Mouse (Mus musculus) urinary bladder, adult 18-20 months (tissue): ENCODE measurements around the gene Kmt2c.

Experiments used
- DNase-seq, 2 experiments: peaks; one replicate each; pipeline ENCODE4 v3.0.0; 2022; ENCODE audit warnings: low spot score in 2 of 2, mixed read lengths in 2 of 2

The Kmt2c gene

DNA sequence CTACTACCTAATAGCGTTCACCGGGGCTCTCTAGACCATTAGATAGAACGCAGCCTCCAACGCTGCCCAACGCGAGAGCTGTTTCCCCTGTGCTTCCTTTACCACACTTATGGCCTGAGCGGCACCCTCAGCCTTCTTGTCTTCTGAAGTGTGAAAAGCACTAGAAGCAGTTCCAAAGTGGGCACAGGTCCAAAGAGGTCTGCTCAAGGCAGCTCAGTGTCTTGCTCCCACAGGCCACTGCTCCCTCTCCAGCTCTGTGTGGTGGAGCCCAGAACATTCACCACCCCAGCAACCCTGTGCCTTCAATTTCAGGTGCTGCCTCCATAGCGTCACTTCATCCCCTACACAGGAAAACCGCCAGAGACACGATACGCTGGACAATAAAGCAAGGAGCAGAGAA lies 115.0 kb downstream of the Kmt2c start:
- DNase-seq: no peak

DNA sequence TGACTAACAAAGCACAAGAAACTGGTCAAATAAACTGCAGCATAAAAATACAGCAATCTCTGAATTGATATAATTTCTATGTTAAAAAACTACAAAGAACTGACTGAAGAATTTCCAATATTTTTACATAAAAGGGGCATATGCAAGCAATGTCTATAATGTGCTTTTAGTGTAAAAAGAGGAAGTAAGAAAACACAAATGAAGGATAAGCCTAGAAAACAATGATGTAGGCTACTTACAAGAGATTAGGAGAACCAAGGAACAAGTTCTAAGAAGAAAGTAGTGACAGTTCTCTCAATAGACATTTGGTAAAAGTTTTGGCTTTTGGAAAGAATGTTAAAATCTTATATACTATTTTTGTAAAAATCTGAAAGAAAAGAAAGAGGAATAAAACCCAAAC lies 119.4 kb downstream of the Kmt2c start:
- DNase-seq: no peak

- DNase-seq: no peak
These were observed 130.2 kb downstream of the Kmt2c start for GRCm38 (mm10) chr5:25368420-25368819.

- no peak for DNase-seq
These were observed 131.5 kb downstream of the Kmt2c start for GRCm38 (mm10) chr5:25367126-25367525.

DNA sequence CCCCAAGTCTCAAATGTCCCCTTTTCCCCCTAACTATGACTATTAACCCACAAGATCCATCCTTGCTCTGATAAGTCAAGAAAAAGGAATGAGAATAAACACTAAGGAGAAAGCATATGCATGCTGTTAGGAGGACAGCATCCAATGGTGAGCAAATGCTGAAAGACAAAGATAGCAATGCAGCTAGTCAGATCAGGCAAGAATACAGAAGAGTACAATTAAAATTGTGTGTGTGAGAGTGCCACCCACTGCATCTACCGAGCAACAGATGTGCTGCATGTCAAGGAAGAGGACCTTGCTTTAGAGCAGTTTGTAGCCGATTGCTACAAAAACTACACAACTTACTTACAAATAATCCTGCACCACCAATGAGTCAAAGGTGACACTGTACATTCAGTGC lies 145.1 kb downstream of the Kmt2c start:
- DNase-seq: no peak

DNA sequence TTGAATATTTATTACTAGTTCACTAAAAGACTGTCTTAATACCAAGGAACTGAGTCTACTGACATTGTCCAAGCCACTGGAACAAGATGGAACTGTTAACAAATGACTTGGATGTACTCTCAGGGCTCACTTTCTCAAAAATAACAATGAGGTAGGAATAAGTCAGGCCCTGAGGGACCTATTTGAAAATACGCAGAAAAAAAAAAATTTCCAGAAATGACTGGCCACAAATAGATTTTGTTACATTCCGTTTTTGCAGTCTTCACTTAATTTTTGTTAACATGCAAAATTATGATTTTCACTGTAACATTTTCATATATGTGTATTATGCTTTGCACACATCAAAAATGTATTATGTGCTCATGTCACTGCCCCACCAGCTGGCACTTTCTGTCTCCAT lies 167.3 kb downstream of the Kmt2c start:
- DNase-seq: no peak

DNA sequence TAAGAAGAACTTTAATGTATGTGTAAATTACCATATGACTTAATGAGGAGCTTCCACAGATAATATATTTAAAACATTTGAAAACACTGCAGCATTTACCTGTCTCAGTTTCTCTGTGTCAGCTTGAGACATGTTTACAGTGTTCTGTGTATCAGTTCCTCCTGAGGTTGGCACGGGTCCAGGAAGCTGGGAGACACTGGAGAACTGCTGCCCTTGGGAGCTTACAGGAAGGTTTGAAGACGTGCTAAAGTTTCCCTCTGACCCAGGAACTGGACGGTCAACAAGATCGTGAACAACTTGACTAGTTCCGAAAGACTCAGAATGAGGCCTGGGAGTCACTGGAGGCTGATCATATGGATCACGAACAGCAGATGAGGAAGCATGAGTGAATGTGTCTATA lies 184.7 kb downstream of the Kmt2c start:
- no peak for DNase-seq

GRCm38 (mm10) chr5:25310226-25310625 lies 188.4 kb downstream of the Kmt2c start:
- DNase-seq: no peak

GRCm38 (mm10) chr5:25296830-25297229 lies 201.8 kb downstream of the Kmt2c start:
- DNase-seq: peak; percentile 14 to 51

DNA sequence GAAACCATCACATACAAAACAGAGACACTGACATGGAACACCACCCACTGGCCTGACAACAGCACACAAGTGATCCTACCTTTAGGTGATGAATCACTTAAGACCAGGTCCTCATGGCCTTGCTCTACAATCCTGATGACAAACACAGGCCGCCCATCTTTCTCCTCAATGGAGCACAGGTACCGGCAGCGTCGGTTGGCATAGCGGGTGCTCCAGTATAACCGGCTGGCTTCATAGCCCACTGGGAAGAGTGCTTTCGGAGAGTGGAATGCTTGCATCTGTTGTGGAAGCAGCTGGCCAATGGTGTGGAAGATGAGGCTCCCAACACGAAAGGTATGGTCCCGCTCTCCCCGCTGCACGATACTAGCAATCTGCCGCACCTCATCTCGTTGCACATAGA lies 214.6 kb downstream of the Kmt2c start:
- DNase-seq: no peak

- DNase-seq: no peak
These were observed 222.2 kb downstream of the Kmt2c start for GRCm38 (mm10) chr5:25276365-25276764.

GRCm38 (mm10) chr5:25275629-25276028 lies 223.0 kb downstream of the Kmt2c start:
- DNase-seq: no peak

- DNase-seq: no peak
These were observed 230.2 kb downstream of the Kmt2c start for GRCm38 (mm10) chr5:25268258-25268888.

GRCm38 (mm10) chr5:25262266-25262665 lies 236.3 kb downstream of the Kmt2c start:
- DNase-seq: no peak

- no peak for DNase-seq
These were observed 237.1 kb downstream of the Kmt2c start for GRCm38 (mm10) chr5:25261452-25261851.

- no peak for DNase-seq
These were observed 241.9 kb downstream of the Kmt2c start for GRCm38 (mm10) chr5:25256686-25257085.

GRCm38 (mm10) chr5:25254491-25254890 lies 244.1 kb downstream of the Kmt2c start:
- no peak for DNase-seq

GRCm38 (mm10) chr5:25252825-25253544 lies 245.6 kb downstream of the Kmt2c start:
- DNase-seq: no peak

- no peak for DNase-seq
These were observed 246.2 kb downstream of the Kmt2c start for GRCm38 (mm10) chr5:25252423-25252822.

DNA sequence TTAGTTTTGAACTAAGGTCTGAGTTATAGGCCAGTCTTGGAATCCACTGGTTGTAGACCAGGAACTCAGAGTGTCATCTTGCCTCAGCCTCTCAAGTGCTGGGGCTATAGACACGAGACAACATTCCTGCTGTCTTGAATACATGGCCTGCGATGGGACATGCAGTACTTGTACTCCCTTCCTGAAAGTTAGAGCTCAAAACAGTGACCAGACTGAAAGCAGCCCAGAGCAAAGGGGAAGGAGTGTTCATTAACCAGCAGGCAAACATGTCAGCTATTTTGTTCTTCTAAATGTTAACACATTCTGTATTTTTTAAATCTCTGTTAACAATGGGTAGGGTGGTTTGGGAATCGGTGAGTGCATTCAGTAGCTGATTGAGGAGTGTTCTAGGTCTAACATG lies 251.5 kb downstream of the Kmt2c start:
- DNase-seq: no peak

- no peak for DNase-seq
These were observed 252.1 kb downstream of the Kmt2c start for GRCm38 (mm10) chr5:25246473-25246865.

DNA sequence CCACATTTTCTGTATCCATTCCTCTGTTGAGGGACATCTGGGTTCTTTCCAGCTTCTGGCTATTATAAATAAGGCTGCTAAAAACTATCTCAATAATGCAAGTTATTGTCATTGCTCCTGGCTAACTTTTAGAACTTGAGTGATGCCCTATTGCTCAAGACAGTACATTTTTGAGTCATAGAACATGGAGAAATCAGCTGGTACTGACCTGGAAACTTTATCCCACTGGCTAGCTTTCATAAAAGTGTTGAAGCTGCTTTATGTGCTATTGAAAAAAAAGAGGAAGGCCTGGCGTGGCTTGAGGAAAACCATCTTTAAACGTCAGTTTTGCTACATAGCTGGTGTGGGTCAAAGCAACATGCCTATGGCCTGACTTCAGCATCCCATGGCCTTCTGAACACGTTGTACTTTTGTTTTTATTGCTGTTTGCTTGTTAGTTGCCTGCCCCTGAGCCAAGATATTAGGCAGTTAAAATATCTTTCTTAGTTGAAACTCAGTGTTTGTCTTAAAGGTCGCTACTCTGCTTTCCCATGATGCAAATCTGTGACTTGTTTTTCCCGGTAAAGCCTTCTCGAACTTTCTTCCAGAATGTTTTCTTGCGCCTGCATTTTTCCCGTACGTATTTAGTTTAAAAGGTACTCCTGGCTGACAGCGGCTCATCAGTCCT lies 252.6 kb downstream of the Kmt2c start:
- DNase-seq: no peak

DNA sequence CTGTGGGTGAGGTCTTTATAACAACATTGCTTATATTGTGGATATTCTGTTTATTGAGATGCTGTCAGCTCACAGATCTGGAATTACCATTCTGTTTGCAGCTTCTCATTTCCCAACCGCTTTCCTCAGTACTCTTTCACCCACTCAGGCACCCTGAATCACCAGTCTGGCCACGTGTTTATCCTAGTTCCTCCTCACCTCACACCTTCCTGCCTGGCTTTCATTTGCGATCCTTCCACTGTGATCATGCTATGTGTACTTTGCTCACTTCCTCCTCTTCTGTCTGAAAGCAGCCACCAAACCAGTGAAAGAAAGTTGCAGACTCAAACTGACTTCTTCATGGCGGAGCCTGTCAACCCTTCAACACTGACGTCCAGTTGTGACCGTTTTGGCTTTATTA lies 255.5 kb downstream of the Kmt2c start:
- DNase-seq: no peak
